Mouse (Mus musculus) MEL (cell line): ENCODE data around the gene Cntnap5b. TPM values are rescaled to one million over a fixed set of nuclear protein-coding genes. Genes with fewer than 3 reads are reported as not detected.

Experiments
- DNase-seq: peaks from one replicate; pipeline ENCODE4 v3.0.0; 2011; ENCODE audit warnings: low read depth, low spot score
- H3K27ac ChIP-seq: 2 replicates; pipeline ENCODE4 v1.5.1; 2012; ENCODE audit warnings: low read depth, mild to moderate bottlenecking, control low read depth, low read length, moderate library complexity; ENCODE audit not compliant: control insufficient read depth
- H3K27me3 ChIP-seq, 2 experiments: fragments of 150-350 bp in 1 of 2; sonication (generic) in 1 of 2; 2 replicates each; pipeline ENCODE4 v1.6.1; 2012; ENCODE audit warnings: low read length in 2 of 2, mild to moderate bottlenecking in 2 of 2, improper control_type of control experiment in 1 of 2, moderate library complexity in 1 of 2; ENCODE audit not compliant: insufficient read depth in 2 of 2, control insufficient read depth in 1 of 2
- H3K36me3 ChIP-seq, 2 experiments: 2 replicates each; pipeline ENCODE4 v1.6.1; 2012 to 2014; ENCODE audit warnings: low read length in 2 of 2, improper control_type of control experiment in 1 of 2, inconsistent platforms in 1 of 2, mild to moderate bottlenecking in 1 of 2; ENCODE audit not compliant: insufficient read depth in 2 of 2, control insufficient read depth in 1 of 2
- H3K4me1 ChIP-seq, 2 experiments: fragments of 150-350 bp in 1 of 2; sonication (generic) in 1 of 2; 2 replicates each; pipeline ENCODE4 v1.6.1; 2012; ENCODE audit warnings: low read length in 2 of 2, improper control_type of control experiment in 1 of 2, mild to moderate bottlenecking in 1 of 2; ENCODE audit not compliant: insufficient read depth in 2 of 2, control insufficient read depth in 1 of 2
- H3K4me3 ChIP-seq, 2 experiments: fragments of 150-350 bp in 1 of 2; sonication (generic) in 1 of 2; 2 replicates each; pipeline ENCODE4 v1.5.1; 2012; ENCODE audit warnings: low read depth in 2 of 2, low read length in 2 of 2, mild to moderate bottlenecking in 2 of 2, moderate library complexity in 2 of 2, control low read depth in 1 of 2, improper control_type of control experiment in 1 of 2; ENCODE audit not compliant: control insufficient read depth in 1 of 2, insufficient read depth in 1 of 2
- H3K79me2 ChIP-seq: 2 replicates; pipeline ENCODE4 v1.6.1; 2012; ENCODE audit warnings: mild to moderate bottlenecking, low read length, moderate library complexity; ENCODE audit not compliant: control insufficient read depth, poor library complexity, insufficient read depth
- H3K9ac ChIP-seq: 2 replicates; pipeline ENCODE4 v1.6.1; 2012; ENCODE audit warnings: low read depth, mild to moderate bottlenecking, control low read depth, low read length, moderate library complexity; ENCODE audit not compliant: control insufficient read depth, poor library complexity, severe bottlenecking
- H3K9me3 ChIP-seq: fragments of 150-350 bp; sonication (generic); replicated peaks from 2 replicates; pipeline ENCODE4 v1.6.1; 2012; ENCODE audit warnings: mild to moderate bottlenecking, low read length, improper control_type of control experiment, moderate library complexity; ENCODE audit not compliant: insufficient read depth
- CHD2 ChIP-seq: IDR thresholded peaks from 2 replicates; pipeline ENCODE4 v1.6.1; 2011; ENCODE audit warnings: low read length, improper control_type of control experiment
- CTCF ChIP-seq, 3 experiments: IDR thresholded peaks in 2 of 3; conservative IDR thresholded peaks in 1 of 3; 2 replicates each; pipeline ENCODE4 v1.5.1; 2011 to 2012; ENCODE audit warnings: low read length in 3 of 3, low read depth in 2 of 3, mild to moderate bottlenecking in 2 of 3, improper control_type of control experiment in 1 of 3, inconsistent platforms in 1 of 3, mixed read lengths in 1 of 3, moderate library complexity in 1 of 3; ENCODE audit not compliant: control insufficient read depth in 1 of 3, insufficient read depth in 1 of 3, poor library complexity in 1 of 3, severe bottlenecking in 1 of 3
- E2F4 ChIP-seq: IDR thresholded peaks from 2 replicates; pipeline ENCODE4 v1.6.1; 2011; ENCODE audit warnings: low read depth, low read length, improper control_type of control experiment, borderline replicate concordance
- KAT2A ChIP-seq: conservative IDR thresholded peaks from 2 replicates; pipeline ENCODE4 v1.6.1; 2012; ENCODE audit warnings: low read depth, low read length, improper control_type of control experiment, inconsistent platforms
- MEF2A ChIP-seq: IDR thresholded peaks from 2 replicates; pipeline ENCODE4 v1.6.1; 2014; ENCODE audit warnings: low read depth, mild to moderate bottlenecking, inconsistent platforms, low read length, improper control_type of control experiment; ENCODE audit not compliant: poor library complexity, insufficient replicate concordance, severe bottlenecking; ENCODE audit errors: extremely low read depth
- MYC ChIP-seq: IDR thresholded peaks from 2 replicates; pipeline ENCODE4 v1.6.1; 2011; ENCODE audit warnings: low read depth, mild to moderate bottlenecking, low read length, improper control_type of control experiment, moderate library complexity
- POLR2AphosphoS5 ChIP-seq: IDR thresholded peaks from 2 replicates; pipeline ENCODE4 v1.6.1; 2012; ENCODE audit warnings: low read depth, borderline replicate concordance, mild to moderate bottlenecking, inconsistent platforms, low read length, moderate library complexity, mixed read lengths
- RAD21 ChIP-seq: IDR thresholded peaks from 2 replicates; pipeline ENCODE4 v1.6.1; 2011; ENCODE audit warnings: mild to moderate bottlenecking, low read depth, low read length, improper control_type of control experiment
- SMC3 ChIP-seq: IDR thresholded peaks from 2 replicates; pipeline ENCODE4 v1.6.1; 2011; ENCODE audit warnings: low read depth, low read length, improper control_type of control experiment
- UBTF ChIP-seq: IDR thresholded peaks from 2 replicates; pipeline ENCODE4 v1.6.1; 2012; ENCODE audit warnings: low read depth, mild to moderate bottlenecking, inconsistent platforms, low read length, improper control_type of control experiment, moderate library complexity, borderline replicate concordance; ENCODE audit not compliant: insufficient read depth
- ZC3H11A ChIP-seq: IDR thresholded peaks from 2 replicates; pipeline ENCODE4 v1.6.1; 2012; ENCODE audit warnings: low read depth, mild to moderate bottlenecking, inconsistent platforms, low read length, improper control_type of control experiment
- ZKSCAN1 ChIP-seq: IDR thresholded peaks from 2 replicates; pipeline ENCODE4 v1.6.1; 2012; ENCODE audit warnings: low read depth, mild to moderate bottlenecking, inconsistent platforms, low read length, improper control_type of control experiment, moderate library complexity
- ZMIZ1 ChIP-seq: IDR thresholded peaks from 2 replicates; pipeline ENCODE4 v1.6.1; 2012; ENCODE audit warnings: low read depth, mild to moderate bottlenecking, inconsistent platforms, low read length, improper control_type of control experiment, moderate library complexity
- polyA plus RNA-seq, 2 experiments: library from polyadenylated mRNA; stranded (reverse) in 1 of 2; unstranded in 1 of 2; fragments of >175 nt in 1 of 2; fragments of >200 nt in 1 of 2; gene quantifications; 2 replicates each; pipeline versions ENCODE4 v1.2.1 to v1.2.4; 2012; ENCODE audit warnings: low replicate concordance in 2 of 2, low read depth in 1 of 2; ENCODE audit not compliant: insufficient read length in 2 of 2, insufficient read depth in 1 of 2, missing spikeins in 1 of 2
- total RNA-seq: library from RNA; depleted of rRNA; stranded (reverse); fragments of 300-350 nt; gene quantifications from 2 replicates; pipeline ENCODE4 v1.2.3, GENCODE M21; 2012

Cntnap5b gene
- total and polyA plus RNA-seq, 3 experiments, result not detected

DNA sequence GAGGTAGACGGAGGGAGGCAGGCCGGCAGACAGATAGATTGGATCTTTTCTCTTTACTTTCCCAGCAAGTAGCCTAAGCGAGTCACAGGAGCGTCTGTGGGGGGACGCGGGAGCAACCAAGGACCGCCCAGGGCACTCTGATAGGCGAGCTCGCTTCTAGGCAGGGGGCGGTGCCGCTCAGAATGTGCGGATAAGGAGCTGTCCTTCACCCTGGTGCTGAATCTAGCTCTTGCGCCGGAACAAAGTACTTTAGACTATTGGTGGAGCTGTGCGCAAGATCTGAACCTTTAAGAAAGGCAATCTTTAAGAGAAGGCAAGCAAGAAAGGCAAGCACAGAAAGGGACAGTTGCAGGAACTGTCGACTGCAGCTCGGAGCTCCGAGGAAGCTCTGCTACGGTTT is 382 bp upstream of the Cntnap5b start:
- DNase-seq, result peak; percentile 12
- Histone ChIP-seq H3K4me3 (no peak overlapping the region), H3K27ac (no peak overlapping the region), H3K27me3 (no peaks in the 10 kb centered on the region), H3K9ac (no peak overlapping the region), H3K79me2 (no peaks in the 10 kb centered on the region), H3K36me3 (no peaks in the 10 kb centered on the region), H3K4me1 (no peaks in the 10 kb centered on the region), H3K9me3 (no peaks in the 10 kb centered on the region)
- no peak for TF ChIP-seq POLR2AphosphoS5
- no peak for TF ChIP-seq MEF2A
- TF ChIP-seq SMC3, result no peak
- TF ChIP-seq ZKSCAN1, result no peak
- TF ChIP-seq UBTF, result no peak
- no peak for TF ChIP-seq MYC
- no peak for TF ChIP-seq ZC3H11A
- no peak for TF ChIP-seq CHD2
- TF ChIP-seq KAT2A, result no peak

DNA sequence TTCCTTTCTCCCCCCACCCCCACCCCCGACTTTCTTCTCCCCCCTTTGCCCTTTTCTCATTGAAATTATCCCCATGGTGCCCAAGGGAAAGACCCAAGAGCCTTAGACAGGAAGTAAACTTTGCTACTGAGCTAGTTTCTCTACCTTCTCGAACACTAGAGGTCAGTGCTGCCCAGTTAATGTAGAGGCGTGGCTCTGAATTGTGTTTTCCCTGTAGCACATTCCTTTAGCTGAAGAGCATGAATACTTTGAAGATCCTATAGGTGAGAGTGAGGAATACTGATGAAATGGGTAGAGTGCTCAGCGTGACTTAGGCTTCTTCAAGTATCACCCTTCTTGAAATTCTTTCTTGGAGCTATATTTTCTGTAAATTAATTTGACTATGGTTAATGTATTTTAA is 1.6 kb downstream of the Cntnap5b start:
- Histone ChIP-seq H3K9me3 (no peaks in the 10 kb centered on the region), H3K4me1 (no peaks in the 10 kb centered on the region), H3K4me3 (no peak overlapping the region), H3K36me3 (no peaks in the 10 kb centered on the region), H3K9ac (no peak overlapping the region), H3K79me2 (no peaks in the 10 kb centered on the region), H3K27ac (no peak overlapping the region), H3K27me3 (no peaks in the 10 kb centered on the region)
- no peak for DNase-seq
- TF ChIP-seq KAT2A (no peak), ZC3H11A (peak; percentile 54), CTCF (IDR thresholded peaks at IDR 0.05 in 2 of 3, conservative IDR thresholded peaks at IDR 0.05 in 1 of 3; ENCODE audit: control insufficient read depth in 1 of 3, insufficient read depth in 1 of 3, low read depth in 2 of 3, low read length in 3 of 3, poor library complexity in 1 of 3, severe bottlenecking in 1 of 3) (peak in 2 of 3 experiments; percentile 19 to 28; a peak in 3 of 6 replicates), ZMIZ1 (no peak), RAD21 (peak; percentile 24), E2F4 (no peak)
